Mouse (Mus musculus): ENCODE results near the gene Ran. TPM values are rescaled to one million over a fixed set of nuclear protein-coding genes. Genes with fewer than 3 reads are reported as not detected.
"Not testable (repeated sequence)": the region's sequence is repeated elsewhere in the genome, so short reads cannot be mapped to it uniquely, and the experiment has no call there.

The Ran gene
- 878 and 928 TPM in 2 replicates for polyA plus RNA-seq (2014; fragmentation: Nextera tagmentation; extraction: Ambion mirVana)

- under 1% methylated on average over 100 of the region's 102 CpGs for WGBS
- peak within 1 kb of the TSS; percentile 91 for H3K4me2 ChIP-seq
- H3K27me3 ChIP-seq (replicated peaks; ENCODE audit: control insufficient read depth, insufficient read depth, low read length): no peaks in the 10 kb centered on the region
These were observed at the start of gene Ran for GRCm38 (mm10) chr5:129019497-129020299. Ran (plus strand) TSS chr5:129020069.

GRCm38 (mm10) chr5:128970878-128971277, 49.0 kb upstream of the Ran start:
- DNase-seq (ENCODE audit: low spot score): no peak
- no peak overlapping the region for H3K9ac ChIP-seq (ENCODE audit: low read depth, low read length)
- H3K4me1 ChIP-seq (replicated peaks; ENCODE audit: control insufficient read depth, insufficient read depth, low read length): no peaks in the 10 kb centered on the region
- no peak overlapping the region for H3K27ac ChIP-seq (ENCODE audit: low read depth, low read length)
- H3K9me3 ChIP-seq (ENCODE audit: control insufficient read depth, low read length): no peaks in the 10 kb centered on the region
- H3K27me3 ChIP-seq (replicated peaks; ENCODE audit: control insufficient read depth, insufficient read depth, low read length): no peaks in the 10 kb centered on the region
- H3K4me2 ChIP-seq: peak overlapping the region; percentile 16
- no peaks in the 10 kb centered on the region for H3K36me3 ChIP-seq (ENCODE audit: control insufficient read depth, insufficient read depth, low read length)
- no peak for ATAC-seq (replicated peaks; ENCODE audit: low FRiP score)
- 63% methylated on average over 10 of the region's 10 CpGs for WGBS
- no peak overlapping the region for H3K4me3 ChIP-seq (ENCODE audit: low read depth, low read length)

More at GRCm38 (mm10) chr5:129019497-129020299, at the start of gene Ran:
- DNase-seq (ENCODE audit: low spot score) (peak; percentile 96), ATAC-seq (replicated peaks; ENCODE audit: low FRiP score) (peak; percentile 90)
- H3K4me3 ChIP-seq (ENCODE audit: low read depth, low read length): peak within 1 kb of the TSS; percentile 98
- no peaks in the 10 kb centered on the region for H3K9me3 ChIP-seq (ENCODE audit: control insufficient read depth, low read length)
- peaks cover 5% of the 10 kb centered on the region for H3K4me1 ChIP-seq (replicated peaks; ENCODE audit: control insufficient read depth, insufficient read depth, low read length)
- H3K36me3 ChIP-seq (ENCODE audit: control insufficient read depth, insufficient read depth, low read length): peaks cover 15% of the 10 kb centered on the region
- peak within 1 kb of the TSS; percentile 98 for H3K27ac ChIP-seq (ENCODE audit: low read depth, low read length)
- peak within 1 kb of the TSS; percentile 99 for H3K9ac ChIP-seq (ENCODE audit: low read depth, low read length)

- Histone ChIP-seq H3K27ac (ENCODE audit: low read depth, low read length) (no peak overlapping the region), H3K36me3 (ENCODE audit: control insufficient read depth, insufficient read depth, low read length) (no peaks in the 10 kb centered on the region), H3K9me3 (ENCODE audit: control insufficient read depth, low read length) (no peaks in the 10 kb centered on the region), H3K4me3 (ENCODE audit: low read depth, low read length) (no peak overlapping the region), H3K4me2 (peak overlapping the region; percentile 16; the same call in 1 of the 2 replicates), H3K9ac (ENCODE audit: low read depth, low read length) (no peak overlapping the region), H3K4me1 (replicated peaks; ENCODE audit: control insufficient read depth, insufficient read depth, low read length) (no peaks in the 10 kb centered on the region), H3K27me3 (replicated peaks; ENCODE audit: control insufficient read depth, insufficient read depth, low read length) (no peaks in the 10 kb centered on the region)
- 22% methylated on average over 14 of the region's 14 CpGs for WGBS
- 0 out of 2 replicates have a peak, but pooled peaks have one; percentile 23 for ATAC-seq (replicated peaks; ENCODE audit: low FRiP score)
- DNase-seq (ENCODE audit: low spot score): peak; percentile 63
These were observed 48.6 kb upstream of the Ran start for GRCm38 (mm10) chr5:128971298-128971697.

DNA sequence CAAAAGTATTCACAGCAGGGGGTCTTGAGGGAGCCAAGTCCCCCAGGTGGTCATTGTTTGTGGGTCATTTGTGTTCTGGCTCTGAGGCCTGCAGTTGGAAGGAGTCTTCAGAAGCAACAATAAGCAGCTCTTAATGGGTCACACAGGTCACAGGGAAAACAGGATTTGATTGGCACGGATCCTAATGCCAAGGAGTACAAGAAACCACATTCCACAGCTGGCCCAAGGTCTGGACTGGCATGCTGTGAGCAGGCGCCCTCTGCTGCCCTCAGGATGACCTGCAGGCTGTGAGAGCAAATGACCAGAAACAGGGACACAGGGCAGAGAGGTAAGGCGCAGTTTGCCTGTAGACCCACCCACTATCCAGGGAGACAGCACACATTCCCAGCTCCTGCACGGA, 43.6 kb upstream of the Ran start:
- ATAC-seq (replicated peaks; ENCODE audit: low FRiP score) (no peak), DNase-seq (ENCODE audit: low spot score) (no peak)
- 36% methylated on average over 4 of the region's 4 CpGs for WGBS

DNA sequence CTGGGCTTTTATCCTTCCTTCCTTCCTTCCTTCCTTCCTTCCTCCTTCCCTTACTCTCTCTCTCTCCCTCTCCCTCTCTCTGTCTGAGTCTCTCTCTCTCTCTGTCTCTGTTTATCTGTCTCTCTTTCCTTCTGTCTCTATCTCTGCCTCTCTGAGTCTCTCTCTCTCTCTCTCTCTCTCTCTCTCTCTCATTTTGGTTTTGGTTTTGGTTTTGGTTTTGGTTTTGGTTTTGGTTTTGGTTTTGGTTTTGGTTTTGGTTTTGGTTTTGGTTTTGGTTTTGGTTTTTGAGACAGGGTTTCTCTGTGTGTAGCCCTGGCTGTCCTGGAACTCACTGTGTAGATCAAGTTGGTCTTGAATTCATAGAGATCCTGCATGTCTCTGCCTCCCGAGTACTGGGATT, 42.4 kb upstream of the Ran start:
- not testable (repeated sequence) for ATAC-seq (replicated peaks; ENCODE audit: low FRiP score); H3K9me3 ChIP-seq (ENCODE audit: control insufficient read depth, low read length); H3K4me1 ChIP-seq (replicated peaks; ENCODE audit: control insufficient read depth, insufficient read depth, low read length); H3K27ac ChIP-seq (ENCODE audit: low read depth, low read length); H3K4me3 ChIP-seq (ENCODE audit: low read depth, low read length); H3K27me3 ChIP-seq (replicated peaks; ENCODE audit: control insufficient read depth, insufficient read depth, low read length); H3K4me2 ChIP-seq; H3K36me3 ChIP-seq (ENCODE audit: control insufficient read depth, insufficient read depth, low read length); DNase-seq (ENCODE audit: low spot score); H3K9ac ChIP-seq (ENCODE audit: low read depth, low read length)
- WGBS: 56% methylated on average over 1 of the region's 1 CpGs

More for the DNA sequence above, 43.6 kb upstream of the Ran start:
- H3K4me2 ChIP-seq: no peak overlapping the region
- no peaks in the 10 kb centered on the region for H3K27me3 ChIP-seq (replicated peaks; ENCODE audit: control insufficient read depth, insufficient read depth, low read length)
- no peaks in the 10 kb centered on the region for H3K36me3 ChIP-seq (ENCODE audit: control insufficient read depth, insufficient read depth, low read length)
- peaks cover 5% of the 10 kb centered on the region; the same call in 1 of the 2 replicates for H3K9me3 ChIP-seq (ENCODE audit: control insufficient read depth, low read length)
- no peaks in the 10 kb centered on the region for H3K4me1 ChIP-seq (replicated peaks; ENCODE audit: control insufficient read depth, insufficient read depth, low read length)
- no peak overlapping the region for H3K27ac ChIP-seq (ENCODE audit: low read depth, low read length)
- H3K4me3 ChIP-seq (ENCODE audit: low read depth, low read length): no peak overlapping the region
- H3K9ac ChIP-seq (ENCODE audit: low read depth, low read length): no peak overlapping the region

- 94% methylated on average over 7 of the region's 7 CpGs for WGBS
- no peaks in the 10 kb centered on the region for H3K27me3 ChIP-seq (replicated peaks; ENCODE audit: control insufficient read depth, insufficient read depth, low read length)
- H3K4me2 ChIP-seq: no peak overlapping the region
- H3K27ac ChIP-seq (ENCODE audit: low read depth, low read length): no peak overlapping the region
- no peak overlapping the region for H3K9ac ChIP-seq (ENCODE audit: low read depth, low read length)
- no peak overlapping the region for H3K4me3 ChIP-seq (ENCODE audit: low read depth, low read length)
- DNase-seq (ENCODE audit: low spot score): no peak
- H3K9me3 ChIP-seq (ENCODE audit: control insufficient read depth, low read length): peaks cover 5% of the 10 kb centered on the region; the same call in 1 of the 2 replicates
- ATAC-seq (replicated peaks; ENCODE audit: low FRiP score): no peak
- H3K4me1 ChIP-seq (replicated peaks; ENCODE audit: control insufficient read depth, insufficient read depth, low read length): no peaks in the 10 kb centered on the region
- no peaks in the 10 kb centered on the region for H3K36me3 ChIP-seq (ENCODE audit: control insufficient read depth, insufficient read depth, low read length)
These were observed 40.9 kb upstream of the Ran start for GRCm38 (mm10) chr5:128978957-128979356.

DNA sequence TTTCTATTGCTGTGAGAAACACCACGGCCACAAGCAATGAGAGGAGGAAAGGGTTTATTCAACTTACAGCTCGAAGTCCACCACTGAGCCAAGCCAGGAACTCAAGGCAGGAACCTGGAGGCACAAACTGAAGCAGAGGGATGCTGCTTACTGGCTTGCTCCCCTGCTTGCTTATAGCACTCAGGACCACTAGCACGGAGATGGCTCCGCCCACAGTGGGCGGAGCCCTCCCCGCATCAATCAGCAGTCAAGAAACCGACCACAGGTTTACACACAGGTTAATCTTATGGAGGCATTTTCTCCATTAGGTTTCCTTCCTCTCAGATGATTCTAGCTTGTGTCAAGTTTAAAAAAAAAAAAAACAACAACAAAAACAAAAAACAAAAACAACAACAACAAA, 39.0 kb upstream of the Ran start:
- no peak for ATAC-seq (replicated peaks; ENCODE audit: low FRiP score)
- Histone ChIP-seq H3K4me3 (ENCODE audit: low read depth, low read length) (no peak overlapping the region), H3K9me3 (ENCODE audit: control insufficient read depth, low read length) (peaks cover 5% of the 10 kb centered on the region; the same call in 1 of the 2 replicates), H3K36me3 (ENCODE audit: control insufficient read depth, insufficient read depth, low read length) (peaks cover 9% of the 10 kb centered on the region), H3K27ac (ENCODE audit: low read depth, low read length) (no peak overlapping the region), H3K9ac (ENCODE audit: low read depth, low read length) (no peak overlapping the region), H3K4me2 (no peak overlapping the region), H3K27me3 (replicated peaks; ENCODE audit: control insufficient read depth, insufficient read depth, low read length) (no peaks in the 10 kb centered on the region), H3K4me1 (replicated peaks; ENCODE audit: control insufficient read depth, insufficient read depth, low read length) (no peaks in the 10 kb centered on the region)
- no peak for DNase-seq (ENCODE audit: low spot score)
- 58% methylated on average over 7 of the region's 7 CpGs for WGBS

DNA sequence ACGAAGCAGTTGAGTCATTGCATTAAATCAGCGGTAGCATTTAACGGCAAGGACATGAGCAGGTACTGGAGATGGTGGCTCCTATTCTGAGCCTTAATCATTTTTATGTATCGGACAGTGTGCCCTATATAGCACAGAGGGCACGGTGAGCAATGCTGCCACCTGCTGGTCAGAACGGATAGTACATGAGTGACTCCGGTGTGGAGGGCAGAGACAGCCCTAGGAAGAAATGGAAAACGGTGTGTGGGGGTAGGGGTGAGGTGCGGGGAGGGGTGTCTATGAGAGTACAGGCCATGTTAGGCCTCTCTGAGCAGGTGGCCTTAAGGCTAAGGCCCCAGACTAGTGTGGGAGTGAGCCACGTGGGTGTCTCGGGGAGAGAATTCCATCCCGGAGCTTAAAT, 38.3 kb upstream of the Ran start:
- Histone ChIP-seq H3K4me2 (no peak overlapping the region), H3K27me3 (replicated peaks; ENCODE audit: control insufficient read depth, insufficient read depth, low read length) (no peaks in the 10 kb centered on the region), H3K9ac (ENCODE audit: low read depth, low read length) (no peak overlapping the region), H3K36me3 (ENCODE audit: control insufficient read depth, insufficient read depth, low read length) (peaks cover 9% of the 10 kb centered on the region), H3K27ac (ENCODE audit: low read depth, low read length) (no peak overlapping the region), H3K9me3 (ENCODE audit: control insufficient read depth, low read length) (peaks cover 5% of the 10 kb centered on the region; the same call in 1 of the 2 replicates), H3K4me3 (ENCODE audit: low read depth, low read length) (no peak overlapping the region), H3K4me1 (replicated peaks; ENCODE audit: control insufficient read depth, insufficient read depth, low read length) (no peaks in the 10 kb centered on the region)
- DNase-seq (ENCODE audit: low spot score) (peak; percentile 61), ATAC-seq (replicated peaks; ENCODE audit: low FRiP score) (peak; percentile 73)
- WGBS: 26% methylated on average over 12 of the region's 12 CpGs

DNA sequence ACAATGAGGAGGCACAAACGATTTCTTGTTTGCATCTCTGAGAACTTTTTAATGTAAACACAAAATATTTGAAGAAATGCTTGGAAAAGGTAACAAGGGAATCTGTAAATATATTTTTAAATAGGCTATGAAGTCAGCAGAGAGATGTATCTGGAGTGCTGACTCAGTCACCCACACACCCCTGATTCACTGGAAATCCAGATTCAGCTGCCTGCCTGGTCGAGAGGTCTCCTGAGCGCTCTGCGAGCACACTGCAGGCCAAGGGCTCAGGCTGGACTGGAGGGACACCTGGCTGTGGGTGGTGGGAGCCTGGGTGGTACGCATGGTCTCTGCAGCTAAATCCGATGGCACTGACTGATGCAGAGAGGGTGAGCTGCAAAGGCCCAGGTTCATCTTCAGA, 35.3 kb upstream of the Ran start:
- Histone ChIP-seq H3K4me1 (replicated peaks; ENCODE audit: control insufficient read depth, insufficient read depth, low read length) (no peaks in the 10 kb centered on the region), H3K9ac (ENCODE audit: low read depth, low read length) (no peak overlapping the region), H3K36me3 (ENCODE audit: control insufficient read depth, insufficient read depth, low read length) (peaks cover 21% of the 10 kb centered on the region), H3K27me3 (replicated peaks; ENCODE audit: control insufficient read depth, insufficient read depth, low read length) (no peaks in the 10 kb centered on the region), H3K27ac (ENCODE audit: low read depth, low read length) (no peak overlapping the region), H3K9me3 (ENCODE audit: control insufficient read depth, low read length) (no peaks in the 10 kb centered on the region), H3K4me3 (ENCODE audit: low read depth, low read length) (no peak overlapping the region), H3K4me2 (no peak overlapping the region)
- ATAC-seq (replicated peaks; ENCODE audit: low FRiP score) (no peak), DNase-seq (ENCODE audit: low spot score) (no peak)
- WGBS: 87% methylated on average over 6 of the region's 6 CpGs
